Mouse (Mus musculus) brain, adult 2 months (tissue): ENCODE results near the gene Olfr1357.

Source experiments
- DNase-seq: peaks from one replicate; pipeline ENCODE4 v3.0.0; 2011; ENCODE audit warnings: low read depth, low spot score

The Olfr1357 gene

GRCm38 (mm10) chr10:78581121-78581520 is 36.8 kb downstream of the Olfr1357 start:
- no peak for DNase-seq

DNA sequence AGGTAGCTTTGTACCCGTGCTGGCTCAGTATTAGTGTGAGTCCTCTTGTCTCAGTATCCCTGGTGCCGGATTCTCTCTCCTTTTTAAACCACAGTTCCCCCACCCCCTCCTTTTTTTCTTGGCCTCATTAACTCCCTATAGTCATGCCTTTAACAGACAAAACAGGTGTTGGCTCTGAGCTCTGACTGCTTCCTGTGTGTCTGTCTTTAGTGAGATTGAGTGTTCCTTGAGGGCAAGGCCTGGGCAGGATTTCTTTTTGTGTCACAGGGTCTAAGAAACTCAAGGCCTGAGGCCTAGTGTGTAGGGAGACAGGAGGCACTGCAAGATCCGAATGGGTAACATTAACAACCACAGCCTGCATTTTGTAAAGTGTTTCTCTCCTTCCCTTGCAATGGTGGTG is 39.7 kb downstream of the Olfr1357 start:
- no peak for DNase-seq

DNA sequence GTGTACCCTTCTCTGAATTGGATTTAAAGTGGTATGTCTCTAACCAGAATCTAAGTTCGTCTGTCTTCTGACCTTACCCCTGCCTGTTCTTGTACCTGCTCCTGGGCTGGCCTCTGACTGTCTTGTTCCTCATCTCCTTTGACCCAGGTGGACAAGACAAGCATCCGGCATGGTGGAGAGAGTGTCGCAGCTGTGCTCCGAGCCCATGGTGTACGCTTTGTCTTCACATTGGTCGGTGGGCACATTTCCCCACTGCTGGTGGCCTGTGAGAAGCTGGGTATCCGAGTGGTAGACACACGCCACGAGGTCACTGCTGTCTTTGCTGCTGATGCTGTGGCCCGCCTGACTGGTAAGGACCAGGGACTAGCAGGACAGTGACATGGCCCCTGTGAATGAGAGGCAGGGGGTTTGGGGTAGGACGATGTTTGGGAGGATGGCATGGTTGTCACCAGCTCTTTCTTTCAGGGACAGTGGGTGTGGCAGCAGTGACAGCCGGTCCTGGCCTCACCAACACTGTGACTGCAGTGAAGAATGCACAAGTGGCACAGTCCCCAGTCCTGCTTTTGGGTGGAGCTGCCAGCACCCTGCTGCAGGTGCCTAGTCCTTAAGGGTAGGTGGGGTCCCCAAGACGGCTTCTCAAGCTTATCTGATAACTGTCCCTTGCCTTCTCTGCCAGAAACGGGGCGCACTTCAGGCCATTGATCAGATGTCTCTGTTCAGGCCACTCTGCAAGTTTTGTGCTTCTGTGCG is 41.3 kb downstream of the Olfr1357 start:
- DNase-seq, result no peak

- peak; percentile 96 for DNase-seq
These were observed 42.2 kb downstream of the Olfr1357 start for GRCm38 (mm10) chr10:78575690-78576089.

DNA sequence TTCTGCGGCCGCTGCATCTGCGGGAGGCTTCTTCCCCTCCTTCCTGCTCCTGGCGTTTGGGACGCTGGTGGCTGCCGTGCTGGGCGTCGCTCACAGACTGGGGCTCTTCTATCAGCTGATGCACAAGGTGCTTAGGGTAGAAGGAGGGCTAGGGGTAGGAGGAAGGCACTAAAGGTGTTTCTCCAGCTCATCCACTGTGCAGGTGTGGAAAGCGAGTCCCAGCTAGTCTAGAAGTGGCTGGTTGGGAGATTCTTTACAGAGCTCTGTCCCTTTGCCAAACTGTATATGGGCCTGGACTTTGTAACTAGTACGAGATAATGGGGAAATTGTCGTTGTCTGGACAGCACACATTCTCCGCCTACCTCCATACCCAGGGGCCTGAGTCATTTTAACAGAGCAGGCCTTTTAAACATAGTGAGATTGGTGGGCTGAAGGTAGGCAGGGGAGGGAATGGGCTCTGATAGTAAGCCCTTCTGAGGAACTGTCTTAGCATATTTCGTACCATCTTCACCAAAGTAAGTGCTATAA is 42.7 kb downstream of the Olfr1357 start:
- DNase-seq, result no peak

DNA sequence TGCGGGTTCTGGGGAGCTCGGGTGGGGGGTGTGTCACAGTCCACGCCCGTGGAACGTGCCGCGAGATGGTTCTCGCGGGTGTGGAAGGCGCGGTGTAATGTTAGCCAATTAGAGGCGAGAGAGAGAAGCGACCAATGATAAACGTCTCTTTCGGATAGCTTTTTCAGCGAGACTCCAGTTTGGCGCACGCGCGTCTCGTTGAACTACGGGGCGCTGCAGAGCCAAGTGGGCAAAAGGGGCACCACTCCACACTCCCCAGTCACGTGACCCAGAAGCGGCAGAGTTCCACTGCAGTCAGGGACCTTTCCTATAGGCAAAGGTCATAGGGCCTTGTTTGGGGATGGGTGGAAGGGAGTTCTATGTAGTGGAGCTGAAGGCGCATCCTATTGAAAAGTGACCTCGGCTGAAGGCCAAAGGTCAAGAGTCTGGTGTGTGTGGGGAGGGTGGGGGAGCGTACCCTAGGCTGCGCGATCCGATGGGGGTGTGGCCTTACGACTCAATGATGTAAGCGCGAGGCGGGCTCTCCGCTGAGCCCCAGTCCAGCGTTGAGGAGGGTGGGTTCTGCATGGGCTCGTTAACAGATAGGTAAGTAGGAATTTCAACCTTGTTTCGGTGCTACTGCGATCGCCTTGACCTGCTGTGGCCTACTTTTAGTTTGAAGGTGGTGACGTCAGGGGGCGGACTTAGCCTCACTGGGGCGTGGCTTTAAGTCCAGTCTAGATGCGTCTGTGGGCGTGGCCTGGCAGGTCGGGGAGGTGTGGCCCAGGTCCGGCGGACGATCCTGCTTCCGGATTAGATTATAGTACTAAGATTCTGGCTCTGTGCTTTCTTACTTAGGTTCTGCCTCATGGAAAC is 43.4 kb downstream of the Olfr1357 start, which contains the start of gene Ilvbl:
Gene Ilvbl, plus strand, starts transcription at position 97 of the 855 bp plus-strand sequence.
- DNase-seq, result peak; percentile 98

DNA sequence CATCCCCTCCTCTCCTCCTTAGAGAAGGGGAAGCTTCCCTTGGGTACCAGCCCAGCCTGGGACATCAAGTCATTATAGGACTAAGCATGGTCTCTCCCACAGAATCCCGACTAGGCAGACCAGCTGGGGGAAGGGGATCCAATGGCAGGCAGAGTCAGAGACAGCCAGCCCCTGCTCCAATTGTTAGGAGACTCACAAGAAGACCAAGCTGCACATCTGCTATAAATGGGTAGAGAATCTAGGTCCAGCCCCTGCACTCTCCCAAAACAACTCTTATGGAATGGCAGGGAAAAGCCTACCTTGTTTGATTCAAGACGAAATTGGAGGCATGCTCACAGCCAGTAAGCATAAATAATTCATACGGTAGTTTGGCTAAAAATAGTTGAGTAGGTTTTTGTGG is 44.6 kb downstream of the Olfr1357 start:
- DNase-seq, result peak; percentile 37

GRCm38 (mm10) chr10:78570897-78571296 is 47.0 kb downstream of the Olfr1357 start:
- peak; percentile 36 for DNase-seq

DNA sequence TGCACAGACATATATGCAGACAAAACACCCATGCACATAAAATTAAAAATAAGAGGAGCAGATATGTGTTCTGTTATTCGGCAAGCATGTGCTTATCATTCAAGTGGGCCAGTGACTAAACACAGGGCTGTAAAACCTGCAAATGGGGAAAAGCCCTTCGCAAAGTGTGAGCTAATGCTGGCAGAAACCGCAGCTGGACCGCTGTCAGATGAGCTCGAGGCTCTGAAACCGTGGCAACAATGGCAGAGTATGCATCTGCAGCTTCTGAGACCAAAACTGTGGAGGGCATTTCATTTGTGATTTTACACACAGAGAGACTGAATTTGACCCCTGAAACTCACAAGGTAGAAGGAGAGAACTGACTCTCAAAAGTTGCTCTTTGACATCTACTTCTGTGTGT is 47.5 kb downstream of the Olfr1357 start:
- peak; percentile 37 for DNase-seq

- no peak for DNase-seq
These were observed 48.2 kb downstream of the Olfr1357 start for GRCm38 (mm10) chr10:78569686-78570085.

DNA sequence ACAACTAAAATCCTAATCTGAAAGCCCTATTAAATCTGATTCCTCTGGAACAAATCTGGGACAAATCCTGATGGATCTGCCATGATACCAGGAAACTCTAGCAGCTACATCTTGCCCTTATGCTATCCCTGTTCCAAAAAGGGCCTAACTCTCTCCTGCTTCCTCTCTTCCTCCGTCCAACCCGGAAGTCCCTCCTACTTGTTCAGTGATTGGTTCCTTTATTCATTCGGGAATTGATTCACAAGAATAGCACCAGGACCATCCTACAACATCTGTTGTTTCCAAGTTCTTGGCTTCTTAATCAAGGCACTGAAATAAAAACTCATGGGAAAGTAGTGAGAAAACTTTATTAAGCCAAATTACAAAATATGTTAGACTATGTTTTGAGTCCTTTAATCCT is 48.7 kb downstream of the Olfr1357 start:
- no peak for DNase-seq

GRCm38 (mm10) chr10:78565070-78565469 is 52.8 kb downstream of the Olfr1357 start:
- no peak for DNase-seq
